Mouse (Mus musculus) ES-E14 (cell line): ENCODE data around the gene Avpi1.

Experiments used
- HCFC1 ChIP-seq: IDR thresholded peaks from 2 replicates; pipeline ENCODE4 v1.6.1; 2012; ENCODE audit warnings: low read length, inconsistent platforms, borderline replicate concordance; ENCODE audit not compliant: insufficient read depth
- ZC3H11A ChIP-seq: IDR thresholded peaks from 2 replicates; pipeline ENCODE4 v1.6.1; 2012; ENCODE audit warnings: low read depth, mild to moderate bottlenecking, inconsistent platforms, low read length, borderline replicate concordance

DNA sequence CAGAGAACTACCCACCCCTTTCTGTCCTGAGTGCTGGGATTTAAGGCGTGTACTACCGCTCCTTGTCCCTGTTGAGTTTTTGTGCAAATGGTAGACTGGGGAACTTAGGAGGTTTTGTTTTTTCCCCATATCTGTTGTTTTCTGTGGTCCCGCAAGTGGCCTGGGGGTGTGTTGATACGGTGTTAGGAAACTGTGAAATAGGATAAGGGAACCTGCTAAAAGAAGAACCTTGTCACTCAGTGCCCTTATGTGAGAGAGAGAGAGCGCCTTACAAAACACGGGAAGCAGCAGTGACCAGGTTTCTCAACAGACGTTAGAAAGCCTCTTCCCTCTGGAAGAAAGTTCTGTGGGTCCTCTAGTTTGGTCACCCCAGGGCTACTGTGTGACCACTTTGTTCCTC lies 48.0 kb upstream of the Avpi1 start:
- no peak for TF ChIP-seq HCFC1
- TF ChIP-seq ZC3H11A: no peak
